Mouse (Mus musculus): Measurements from ENCODE around the gene Arhgap24. TPM values are rescaled to one million over a fixed set of nuclear protein-coding genes. Genes with fewer than 3 reads are reported as not detected.

The Arhgap24 gene
- polyA plus RNA-seq, 1 experiment from 2014 or later, result 23.8 TPM

- WGBS, result 66% methylated on average over 5 of the region's 5 CpGs
Observed at GRCm38 (mm10) chr5:102750674-102751073, 269.5 kb downstream of the Arhgap24 start.

DNA sequence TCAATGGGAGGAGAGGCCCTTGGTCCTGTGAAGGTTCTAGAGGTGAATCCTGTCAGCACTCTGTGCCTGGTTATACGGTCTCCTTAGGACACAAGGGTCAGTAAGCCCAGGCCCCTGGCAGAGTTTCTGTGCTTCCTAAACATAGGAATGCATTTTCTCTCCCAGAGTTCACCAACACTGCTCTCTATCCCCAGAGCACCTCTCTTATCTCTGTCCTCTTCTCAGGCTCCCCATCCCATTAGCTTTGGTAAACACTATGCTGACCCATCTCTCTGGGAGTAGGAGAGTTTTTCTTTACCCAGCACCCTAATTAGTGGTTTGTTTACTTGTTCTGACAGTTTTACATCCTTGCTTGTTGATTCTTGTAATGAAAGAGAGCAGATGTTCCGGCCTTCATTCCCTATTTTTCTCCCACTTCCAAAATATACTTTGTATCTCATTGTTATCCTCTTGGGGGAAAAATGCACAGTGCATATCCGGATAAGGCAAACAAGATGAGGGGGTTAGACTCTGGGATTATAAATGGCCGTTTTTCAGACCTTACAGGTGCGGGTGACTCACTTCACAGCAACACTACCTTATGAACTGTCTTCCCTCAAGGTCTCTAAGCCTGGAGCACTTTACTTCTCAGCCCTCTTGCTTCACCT lies 270.6 kb downstream of the Arhgap24 start:
- Histone ChIP-seq H3K9ac (no peak overlapping the region), H3K9me3 (no peaks in the 10 kb centered on the region), H3K27me3 (no peaks in the 10 kb centered on the region), H3K36me3 (no peaks in the 10 kb centered on the region), H3K4me1 (peaks cover 24% of the 10 kb centered on the region), H3K27ac (no peak overlapping the region), H3K4me3 (no peak overlapping the region), H3K4me2 (no peak overlapping the region)
- ATAC-seq (ENCODE audit: insufficient number of reproducible peaks, insufficient read depth, low FRiP score, low TSS enrichment, low read depth), result no peak
- 65% methylated on average over 5 of the region's 5 CpGs for WGBS

More at GRCm38 (mm10) chr5:102750674-102751073, 269.5 kb downstream of the Arhgap24 start:
- Histone ChIP-seq H3K4me2 (peak overlapping the region; percentile 26), H3K4me1 (peaks cover 25% of the 10 kb centered on the region), H3K9me3 (no peaks in the 10 kb centered on the region), H3K36me3 (no peaks in the 10 kb centered on the region), H3K9ac (no peak overlapping the region), H3K27ac (peak overlapping the region; percentile 30; the same call in 1 of the 2 replicates), H3K27me3 (no peaks in the 10 kb centered on the region), H3K4me3 (no peak overlapping the region)
- no peak for ATAC-seq (ENCODE audit: insufficient number of reproducible peaks, insufficient read depth, low FRiP score, low TSS enrichment, low read depth)

GRCm38 (mm10) chr5:102752308-102752663 lies 271.1 kb downstream of the Arhgap24 start:
- H3K4me3 ChIP-seq, result no peak overlapping the region
- H3K4me1 ChIP-seq, result peaks cover 21% of the 10 kb centered on the region
- H3K27ac ChIP-seq, result no peak overlapping the region
- no peak overlapping the region for H3K4me2 ChIP-seq
- H3K36me3 ChIP-seq, result no peaks in the 10 kb centered on the region
- no peaks in the 10 kb centered on the region for H3K27me3 ChIP-seq
- H3K9me3 ChIP-seq, result no peaks in the 10 kb centered on the region
- ATAC-seq (ENCODE audit: insufficient number of reproducible peaks, insufficient read depth, low FRiP score, low TSS enrichment, low read depth), result no peak
- no peak overlapping the region for H3K9ac ChIP-seq
- 17% methylated on average over 2 of the region's 2 CpGs for WGBS

- Histone ChIP-seq H3K4me1 (0 out of 2 replicates have a peak, but pooled peaks cover 6% of the 10 kb centered on the region), H3K27ac (no peak overlapping the region)
- 70% methylated on average over 6 of the region's 6 CpGs for WGBS
Observed at GRCm38 (mm10) chr5:102757040-102757439, 275.8 kb downstream of the Arhgap24 start.

DNA sequence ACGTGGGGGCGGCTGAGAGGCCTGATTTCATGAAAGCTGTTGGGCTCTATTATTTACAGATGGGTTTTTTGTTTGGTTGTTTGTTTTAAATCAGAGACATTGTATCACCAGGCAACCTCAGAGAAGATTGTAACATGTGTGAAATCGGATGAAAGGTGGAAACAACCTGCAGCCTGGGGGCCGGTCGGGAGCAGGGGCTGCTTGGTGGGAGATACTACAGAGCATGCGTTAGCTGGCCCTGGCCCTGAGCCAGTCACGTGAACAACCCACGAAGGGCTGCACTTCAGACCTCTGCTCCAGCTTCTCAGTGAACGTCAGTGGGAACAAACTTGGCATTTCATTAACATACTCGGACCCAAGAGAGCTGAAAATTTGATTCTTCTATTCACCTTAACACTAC lies 284.5 kb downstream of the Arhgap24 start:
- Histone ChIP-seq H3K36me3 (no peaks in the 10 kb centered on the region), H3K9ac (no peak overlapping the region), H3K4me3 (no peak overlapping the region), H3K9me3 (no peaks in the 10 kb centered on the region), H3K27ac (no peak overlapping the region), H3K4me2 (no peak overlapping the region), H3K4me1 (peaks cover 24% of the 10 kb centered on the region), H3K27me3 (no peaks in the 10 kb centered on the region)
- 45% methylated on average over 10 of the region's 10 CpGs for WGBS
- no peak for ATAC-seq (ENCODE audit: insufficient number of reproducible peaks, insufficient read depth, low FRiP score, low TSS enrichment, low read depth)

More at GRCm38 (mm10) chr5:102757040-102757439, 275.8 kb downstream of the Arhgap24 start:
- H3K27me3 ChIP-seq, result no peaks in the 10 kb centered on the region
- no peaks in the 10 kb centered on the region for H3K36me3 ChIP-seq
- no peak for ATAC-seq (ENCODE audit: insufficient number of reproducible peaks, insufficient read depth, low FRiP score, low TSS enrichment, low read depth)
- no peak overlapping the region for H3K9ac ChIP-seq
- no peaks in the 10 kb centered on the region for H3K9me3 ChIP-seq
- no peak overlapping the region for H3K4me2 ChIP-seq
- H3K4me3 ChIP-seq, result no peak overlapping the region

GRCm38 (mm10) chr5:102766311-102767057 lies 285.3 kb downstream of the Arhgap24 start:
- H3K27me3 ChIP-seq, result no peaks in the 10 kb centered on the region
- no peaks in the 10 kb centered on the region for H3K9me3 ChIP-seq
- 77% methylated on average over 6 of the region's 6 CpGs for whole genome bisulfite sequencing
- H3K27ac ChIP-seq, result no peak overlapping the region
- no peak overlapping the region for H3K4me2 ChIP-seq
- no peak overlapping the region for H3K4me3 ChIP-seq
- H3K4me1 ChIP-seq, result peaks cover 24% of the 10 kb centered on the region
- H3K36me3 ChIP-seq, result no peaks in the 10 kb centered on the region
- H3K9ac ChIP-seq, result no peak overlapping the region
- no peak for ATAC-seq (ENCODE audit: insufficient number of reproducible peaks, insufficient read depth, low FRiP score, low TSS enrichment, low read depth)

- Histone ChIP-seq H3K36me3 (no peaks in the 10 kb centered on the region), H3K27me3 (no peaks in the 10 kb centered on the region), H3K9ac (no peak overlapping the region), H3K27ac (no peak overlapping the region), H3K4me2 (no peak overlapping the region), H3K9me3 (no peaks in the 10 kb centered on the region), H3K4me3 (no peak overlapping the region), H3K4me1 (peaks cover 24% of the 10 kb centered on the region)
- no peak for ATAC-seq (ENCODE audit: insufficient number of reproducible peaks, insufficient read depth, low FRiP score, low TSS enrichment, low read depth)
- WGBS, result 87% methylated on average over 4 of the region's 4 CpGs
Observed at GRCm38 (mm10) chr5:102767058-102767444, 285.9 kb downstream of the Arhgap24 start.

- Histone ChIP-seq H3K4me1 (peaks cover 24% of the 10 kb centered on the region), H3K9me3 (no peaks in the 10 kb centered on the region), H3K4me2 (no peak overlapping the region), H3K27ac (no peak overlapping the region), H3K4me3 (no peak overlapping the region), H3K27me3 (no peaks in the 10 kb centered on the region), H3K9ac (no peak overlapping the region), H3K36me3 (no peaks in the 10 kb centered on the region)
- ATAC-seq (ENCODE audit: insufficient number of reproducible peaks, insufficient read depth, low FRiP score, low TSS enrichment, low read depth), result no peak
- WGBS, result 63% methylated on average over 7 of the region's 7 CpGs
Observed at GRCm38 (mm10) chr5:102767822-102768221, 286.6 kb downstream of the Arhgap24 start.

- Histone ChIP-seq H3K9me3 (no peaks in the 10 kb centered on the region), H3K4me1 (peaks cover 24% of the 10 kb centered on the region), H3K9ac (no peak overlapping the region), H3K4me2 (no peak overlapping the region), H3K36me3 (no peaks in the 10 kb centered on the region), H3K27me3 (no peaks in the 10 kb centered on the region), H3K4me3 (no peak overlapping the region), H3K27ac (no peak overlapping the region)
- 59% methylated on average over 12 of the region's 12 CpGs for WGBS
- ATAC-seq (ENCODE audit: insufficient number of reproducible peaks, insufficient read depth, low FRiP score, low TSS enrichment, low read depth), result no peak
Observed at GRCm38 (mm10) chr5:102768385-102769080, 287.3 kb downstream of the Arhgap24 start.

GRCm38 (mm10) chr5:102770611-102771010 lies 289.4 kb downstream of the Arhgap24 start:
- no peak for ATAC-seq (ENCODE audit: insufficient number of reproducible peaks, insufficient read depth, low FRiP score, low TSS enrichment, low read depth)
- peaks cover 20% of the 10 kb centered on the region for H3K4me1 ChIP-seq
- WGBS, result 77% methylated on average over 7 of the region's 7 CpGs

GRCm38 (mm10) chr5:102774500-102774899 lies 293.3 kb downstream of the Arhgap24 start:
- Histone ChIP-seq H3K4me3 (no peak overlapping the region), H3K27ac (no peak overlapping the region), H3K27me3 (no peaks in the 10 kb centered on the region), H3K9me3 (no peaks in the 10 kb centered on the region), H3K4me2 (no peak overlapping the region), H3K4me1 (peaks cover 19% of the 10 kb centered on the region), H3K9ac (no peak overlapping the region), H3K36me3 (no peaks in the 10 kb centered on the region)
- ATAC-seq (ENCODE audit: insufficient number of reproducible peaks, insufficient read depth, low FRiP score, low TSS enrichment, low read depth), result no peak
- WGBS, result 61% methylated on average over 4 of the region's 4 CpGs

More at GRCm38 (mm10) chr5:102770611-102771010, 289.4 kb downstream of the Arhgap24 start:
- Histone ChIP-seq H3K27ac (no peak overlapping the region), H3K4me2 (no peak overlapping the region), H3K27me3 (no peaks in the 10 kb centered on the region), H3K9me3 (no peaks in the 10 kb centered on the region), H3K9ac (no peak overlapping the region), H3K4me3 (no peak overlapping the region), H3K36me3 (no peaks in the 10 kb centered on the region)
